Mouse (Mus musculus): ENCODE measurements around the gene Pianp. TPM values are rescaled to one million over a fixed set of nuclear protein-coding genes. Genes with fewer than 3 reads are reported as not detected.

Gene Pianp
- not detected in 2 replicates for polyA plus RNA-seq (2012; ENCODE audit: insufficient read depth, insufficient read length, low replicate concordance, missing spikeins)

DNA sequence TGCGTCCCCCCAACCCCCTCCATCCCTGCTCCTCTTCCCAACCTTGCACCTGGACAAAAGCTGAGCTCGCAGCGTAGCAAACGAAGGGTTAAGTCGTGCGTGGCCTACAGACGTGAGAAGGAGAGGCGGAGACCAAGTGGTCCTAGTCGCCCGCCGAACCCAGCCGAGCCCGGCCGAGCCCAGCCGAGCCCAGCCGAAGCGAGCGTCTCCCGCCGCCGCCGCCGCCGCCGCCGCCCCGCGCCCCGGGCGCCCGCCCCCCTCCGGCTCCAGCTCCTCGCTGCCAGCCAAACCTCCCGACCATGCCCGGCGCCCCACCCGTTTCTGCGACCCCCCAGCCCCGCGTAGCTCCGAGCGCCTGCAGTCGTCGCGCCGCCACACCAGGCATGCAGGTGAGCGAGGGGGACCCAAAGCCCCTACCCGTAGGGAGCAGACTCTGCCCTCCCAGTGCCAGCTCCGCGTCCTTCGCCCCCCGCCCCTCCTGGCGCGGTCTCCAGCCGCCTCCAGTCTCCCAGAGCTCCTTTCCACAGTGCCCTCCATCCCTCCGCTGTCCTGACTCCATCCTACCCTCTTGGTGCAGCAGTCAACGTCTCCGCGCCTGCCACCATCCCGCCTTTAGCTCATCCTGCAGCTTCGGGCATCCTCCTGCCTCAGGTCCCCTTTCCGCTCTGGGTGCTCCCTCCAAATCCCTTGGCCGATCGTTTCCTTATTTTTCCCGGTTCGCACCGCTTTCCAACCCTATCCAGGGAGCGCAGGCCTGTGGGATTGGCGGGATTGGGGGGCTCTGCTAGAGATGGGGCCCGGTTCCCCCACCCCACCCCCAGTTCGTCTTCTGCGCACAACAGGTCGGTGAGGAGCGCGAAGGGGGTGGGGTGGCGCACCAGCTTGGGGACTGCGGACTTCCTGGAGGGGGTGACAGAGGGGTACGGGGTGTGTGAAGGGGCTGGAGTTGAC lies at the start of gene Pianp:
TSS of gene Pianp (plus strand) at position 144 of the 951 bp plus-strand sequence.
- TF ChIP-seq CTCF (IDR thresholded peaks at IDR 0.05; ENCODE audit: insufficient read depth, low read depth, low read length) (no peak), POLR2A (IDR thresholded peaks at IDR 0.05; ENCODE audit: insufficient read depth, low read depth, low read length) (0 out of 2 replicates have a peak, but pooled peaks have one; percentile 26)
- peaks cover 50% of the 10 kb centered on the region for H3K4me1 ChIP-seq (ENCODE audit: control insufficient read depth, insufficient read depth, low read length)
- 1% methylated on average over 78 of the region's 78 CpGs for WGBS
- H3K27ac ChIP-seq (ENCODE audit: insufficient read depth, low read depth, low read length): peak within 1 kb of the TSS; percentile 90
- H3K4me3 ChIP-seq (ENCODE audit: insufficient read depth, low read depth, low read length): peak within 1 kb of the TSS; percentile 88

- no peak overlapping the region for H3K27ac ChIP-seq (ENCODE audit: insufficient read depth, low read depth, low read length)
- no peak for TF ChIP-seq POLR2A (IDR thresholded peaks at IDR 0.05; ENCODE audit: insufficient read depth, low read depth, low read length)
- no peak for TF ChIP-seq CTCF (IDR thresholded peaks at IDR 0.05; ENCODE audit: insufficient read depth, low read depth, low read length)
- H3K4me1 ChIP-seq (ENCODE audit: control insufficient read depth, insufficient read depth, low read length): no peaks in the 10 kb centered on the region
- no peak overlapping the region for H3K4me3 ChIP-seq (ENCODE audit: insufficient read depth, low read depth, low read length)
- WGBS: 89% methylated on average over 2 of the region's 2 CpGs
Observed at GRCm38 (mm10) chr6:124953991-124954715, 42.3 kb upstream of the Pianp start.

- 97% methylated on average over 4 of the region's 4 CpGs for WGBS
Observed at GRCm38 (mm10) chr6:124955212-124955611, 41.3 kb upstream of the Pianp start.

DNA sequence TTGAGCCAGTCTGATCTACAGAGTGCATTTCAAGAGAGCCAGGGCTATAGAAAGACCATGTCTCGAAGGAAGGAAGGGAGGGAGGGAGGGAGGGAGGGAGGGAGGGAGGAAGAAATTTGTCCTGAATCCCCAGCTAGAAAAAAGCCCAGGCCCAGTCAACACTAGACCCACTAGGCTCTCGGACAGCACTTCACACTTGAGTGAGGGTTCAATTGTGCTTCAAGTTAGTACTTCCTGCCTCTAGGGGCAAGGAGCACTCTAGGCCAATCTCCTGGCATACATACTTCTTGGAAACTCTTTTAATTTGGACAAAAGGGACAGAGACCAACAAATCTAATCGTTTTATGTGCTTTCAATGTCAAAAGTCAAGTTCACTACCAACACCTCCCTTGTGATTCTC lies 38.4 kb upstream of the Pianp start:
- Histone ChIP-seq H3K27ac (ENCODE audit: insufficient read depth, low read depth, low read length) (no peak overlapping the region), H3K4me3 (ENCODE audit: insufficient read depth, low read depth, low read length) (no peak overlapping the region), H3K4me1 (ENCODE audit: control insufficient read depth, insufficient read depth, low read length) (no peaks in the 10 kb centered on the region)
- no peak for TF ChIP-seq POLR2A (IDR thresholded peaks at IDR 0.05; ENCODE audit: insufficient read depth, low read depth, low read length)
- TF ChIP-seq CTCF (IDR thresholded peaks at IDR 0.05; ENCODE audit: insufficient read depth, low read depth, low read length): no peak
- WGBS: 93% methylated on average over 3 of the region's 3 CpGs

More at GRCm38 (mm10) chr6:124955212-124955611, 41.3 kb upstream of the Pianp start:
- Histone ChIP-seq H3K4me3 (ENCODE audit: insufficient read depth, low read depth, low read length) (no peak overlapping the region), H3K27ac (ENCODE audit: insufficient read depth, low read depth, low read length) (no peak overlapping the region), H3K4me1 (ENCODE audit: control insufficient read depth, insufficient read depth, low read length) (no peaks in the 10 kb centered on the region)
- no peak for TF ChIP-seq POLR2A (IDR thresholded peaks at IDR 0.05; ENCODE audit: insufficient read depth, low read depth, low read length)
- no peak for TF ChIP-seq CTCF (IDR thresholded peaks at IDR 0.05; ENCODE audit: insufficient read depth, low read depth, low read length)

- Histone ChIP-seq H3K27ac (ENCODE audit: insufficient read depth, low read depth, low read length) (no peak overlapping the region), H3K4me3 (ENCODE audit: insufficient read depth, low read depth, low read length) (no peak overlapping the region), H3K4me1 (ENCODE audit: control insufficient read depth, insufficient read depth, low read length) (peaks cover 5% of the 10 kb centered on the region)
- WGBS: 88% methylated on average over 13 of the region's 13 CpGs
- TF ChIP-seq CTCF (IDR thresholded peaks at IDR 0.05; ENCODE audit: insufficient read depth, low read depth, low read length) (no peak), POLR2A (IDR thresholded peaks at IDR 0.05; ENCODE audit: insufficient read depth, low read depth, low read length) (no peak)
Observed at GRCm38 (mm10) chr6:124959960-124960359, 36.5 kb upstream of the Pianp start.

DNA sequence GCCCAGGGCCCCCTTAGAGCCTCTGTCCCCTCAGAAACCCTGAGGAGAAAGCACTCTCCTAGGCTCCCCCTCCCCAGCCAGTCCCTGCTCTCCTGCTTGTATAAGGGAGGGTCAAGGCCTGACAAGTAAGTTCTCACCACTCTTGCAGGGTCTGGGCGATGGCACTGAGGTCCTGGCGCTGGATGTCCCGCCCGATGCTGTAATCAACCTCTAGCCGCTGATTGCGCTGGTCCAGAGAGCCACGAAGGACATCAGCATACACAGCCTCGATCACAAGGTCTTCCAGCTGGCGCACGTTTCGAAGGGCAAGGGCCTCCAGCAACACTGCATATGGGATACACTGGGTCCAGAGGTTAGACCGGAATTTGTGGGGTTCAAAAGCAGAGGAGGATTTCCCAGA lies 35.5 kb upstream of the Pianp start:
- no peak overlapping the region for H3K4me3 ChIP-seq (ENCODE audit: insufficient read depth, low read depth, low read length)
- H3K27ac ChIP-seq (ENCODE audit: insufficient read depth, low read depth, low read length): no peak overlapping the region
- no peak for TF ChIP-seq CTCF (IDR thresholded peaks at IDR 0.05; ENCODE audit: insufficient read depth, low read depth, low read length)
- no peak for TF ChIP-seq POLR2A (IDR thresholded peaks at IDR 0.05; ENCODE audit: insufficient read depth, low read depth, low read length)
- WGBS: 95% methylated on average over 12 of the region's 12 CpGs
- H3K4me1 ChIP-seq (ENCODE audit: control insufficient read depth, insufficient read depth, low read length): peaks cover 6% of the 10 kb centered on the region

DNA sequence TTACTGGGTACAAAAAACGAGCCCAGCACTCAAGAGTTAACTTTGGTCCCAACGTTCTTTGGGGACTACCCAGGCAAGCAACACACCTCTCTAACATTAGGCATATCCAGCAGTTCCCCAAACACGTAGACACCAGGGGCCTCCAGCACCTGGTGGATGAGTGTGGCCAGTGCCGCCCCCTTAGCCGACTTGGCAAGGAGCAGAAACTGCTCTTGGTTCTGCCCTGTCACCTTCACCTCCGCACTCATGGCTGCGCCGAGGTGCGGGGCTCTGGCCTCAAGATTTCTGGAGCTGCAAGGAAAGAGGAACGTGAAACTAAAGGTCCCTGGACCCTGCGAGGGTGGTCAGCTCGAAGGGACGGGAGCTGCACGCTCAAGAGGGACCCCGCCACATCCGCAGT lies 31.9 kb upstream of the Pianp start:
- Histone ChIP-seq H3K27ac (ENCODE audit: insufficient read depth, low read depth, low read length) (no peak overlapping the region), H3K4me1 (ENCODE audit: control insufficient read depth, insufficient read depth, low read length) (peaks cover 6% of the 10 kb centered on the region), H3K4me3 (ENCODE audit: insufficient read depth, low read depth, low read length) (peak overlapping the region; percentile 92)
- WGBS: 39% methylated on average over 16 of the region's 16 CpGs
- TF ChIP-seq CTCF (IDR thresholded peaks at IDR 0.05; ENCODE audit: insufficient read depth, low read depth, low read length) (no peak), POLR2A (IDR thresholded peaks at IDR 0.05; ENCODE audit: insufficient read depth, low read depth, low read length) (no peak)

DNA sequence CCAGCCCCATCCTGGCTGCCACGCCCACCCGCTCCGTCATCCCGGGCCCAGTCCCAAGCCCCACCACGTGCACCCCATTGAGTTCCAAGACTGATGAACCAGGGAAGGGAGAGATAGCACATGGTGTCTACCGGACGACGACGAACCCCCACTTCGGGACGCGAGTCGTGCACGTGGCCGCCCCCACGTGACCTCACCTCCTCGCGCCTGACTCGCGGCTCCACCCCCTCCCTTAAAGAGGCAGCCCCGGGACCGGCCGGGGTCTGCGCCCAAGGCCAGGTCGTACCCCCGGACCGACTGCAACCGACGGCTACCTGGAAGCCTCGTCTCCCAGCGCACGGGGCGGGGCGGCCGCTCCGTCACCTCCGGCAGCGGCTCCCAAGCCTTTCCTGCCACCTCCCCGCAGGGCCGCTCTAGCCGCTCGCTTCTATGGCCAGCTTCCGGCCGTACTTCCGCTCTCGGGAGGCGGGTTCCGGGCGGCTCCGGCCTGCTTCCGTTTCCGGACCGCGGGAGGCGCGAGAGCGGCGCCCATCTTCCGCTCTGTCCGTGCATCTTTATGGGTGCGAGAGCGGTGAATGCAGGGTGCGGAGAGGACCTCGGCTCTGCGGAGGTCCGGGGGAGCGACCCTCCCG lies 31.3 kb upstream of the Pianp start, which contains the start of gene Cops7a:
TSS of gene Cops7a (minus strand) at position 451 of the 632 bp plus-strand sequence.
- TF ChIP-seq CTCF (IDR thresholded peaks at IDR 0.05; ENCODE audit: insufficient read depth, low read depth, low read length): no peak
- TF ChIP-seq POLR2A (IDR thresholded peaks at IDR 0.05; ENCODE audit: insufficient read depth, low read depth, low read length): peak; percentile 60
- under 1% methylated on average over 68 of the region's 68 CpGs for WGBS

More for the DNA sequence above, 31.3 kb upstream of the Pianp start, which contains the start of gene Cops7a:
- peak within 1 kb of the TSS; percentile 92 for H3K4me3 ChIP-seq (ENCODE audit: insufficient read depth, low read depth, low read length)
- H3K27ac ChIP-seq (ENCODE audit: insufficient read depth, low read depth, low read length): peak within 1 kb of the TSS; percentile 92
- peaks cover 6% of the 10 kb centered on the region for H3K4me1 ChIP-seq (ENCODE audit: control insufficient read depth, insufficient read depth, low read length)
